Mouse (Mus musculus) common myeloid progenitor, adult 5-6 weeks (primary cell): ENCODE measurements at regions not wholly inside any gene's neighbourhood (a gene's known extent, or its start where the extent isn't known, plus 50 kb on each side); places are given as distances from the start of the nearest gene placed in this dataset.

Experiments used
- ATAC-seq: replicated peaks from 2 replicates; pipeline ENCODE4 v1.8.0; 2016; ENCODE audit warnings: low read depth, mild to moderate bottlenecking, moderate TSS enrichment, inconsistent platforms; ENCODE audit not compliant: poor library complexity, severe bottlenecking

- ATAC-seq = no peak
Observed at GRCm38 (mm10) chr10:96535461-96535860, 81.3 kb upstream of the Btg1 start.

DNA sequence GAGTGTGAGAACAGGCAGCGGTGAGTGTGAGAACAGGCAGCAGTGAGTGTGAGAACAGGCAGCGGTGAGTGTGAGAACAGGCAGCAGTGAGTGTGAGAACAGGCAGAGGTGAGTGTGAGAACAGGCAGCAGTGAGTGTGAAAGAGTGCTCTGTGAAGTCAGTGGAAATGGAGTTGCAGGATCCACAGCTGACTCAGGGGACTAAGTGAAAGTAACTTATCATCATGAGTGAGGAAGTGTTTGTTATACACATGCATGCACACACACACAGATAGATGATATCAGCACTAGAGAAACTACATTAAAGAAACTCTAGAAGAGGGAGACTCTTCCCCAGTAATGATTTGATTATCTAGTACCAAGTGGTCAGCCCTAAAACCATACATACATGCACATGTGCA, 76.0 kb upstream of the Btg1 start:
- peak; percentile 71 for ATAC-seq

GRCm38 (mm10) chr10:96545312-96545711, 71.5 kb upstream of the Btg1 start:
- no peak for ATAC-seq

GRCm38 (mm10) chr10:96545761-96546388, 70.9 kb upstream of the Btg1 start:
- ATAC-seq = peak; percentile 80; the same call in 1 of the 2 replicates

DNA sequence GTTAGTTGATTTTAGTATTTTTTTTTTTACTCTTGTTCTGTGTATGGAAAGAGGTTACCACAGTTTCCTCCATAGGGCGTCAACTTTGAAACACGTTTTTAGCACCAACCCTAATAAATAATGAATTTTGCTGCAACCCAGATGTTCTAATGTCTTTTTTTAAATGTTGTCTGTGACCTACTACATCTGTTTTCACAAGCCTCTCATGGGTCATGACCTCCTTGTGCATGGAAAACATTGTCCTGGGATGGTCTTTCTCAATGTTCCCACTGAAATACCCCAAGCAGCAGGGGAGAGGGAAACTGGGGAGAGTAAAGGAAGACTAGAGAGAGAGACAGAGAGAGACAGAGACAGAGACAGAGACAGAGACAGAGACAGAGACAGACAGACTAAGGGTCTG, 67.2 kb upstream of the Btg1 start:
- ATAC-seq = no peak

- ATAC-seq = no peak
Observed at GRCm38 (mm10) chr10:96550266-96550665, 66.5 kb upstream of the Btg1 start.

DNA sequence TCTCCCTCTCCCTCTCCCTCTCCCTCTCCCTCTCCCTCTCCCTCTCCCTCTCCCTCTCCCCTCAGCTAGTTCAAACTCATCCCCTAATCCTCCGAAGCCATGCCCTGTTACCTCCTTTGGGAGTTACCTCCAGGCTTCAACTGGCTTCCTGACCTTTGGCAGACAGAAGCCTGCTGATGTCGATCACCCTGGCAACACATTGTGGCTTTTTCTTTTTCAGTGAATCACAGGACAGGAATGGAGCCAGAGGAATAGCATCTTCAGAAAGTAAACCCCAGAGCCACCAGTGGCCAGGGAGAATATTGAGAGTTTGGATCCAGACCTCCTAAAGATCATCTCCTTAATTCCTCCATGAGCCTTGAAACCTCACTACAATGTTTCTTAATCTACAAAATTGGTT, 59.5 kb upstream of the Btg1 start:
- ATAC-seq = no peak

GRCm38 (mm10) chr10:96565343-96565742, 51.5 kb upstream of the Btg1 start:
- peak; percentile 65 for ATAC-seq
